Comparison of ENCODE assay signal across 9 mouse cellular contexts in the genomic region with DNA sequence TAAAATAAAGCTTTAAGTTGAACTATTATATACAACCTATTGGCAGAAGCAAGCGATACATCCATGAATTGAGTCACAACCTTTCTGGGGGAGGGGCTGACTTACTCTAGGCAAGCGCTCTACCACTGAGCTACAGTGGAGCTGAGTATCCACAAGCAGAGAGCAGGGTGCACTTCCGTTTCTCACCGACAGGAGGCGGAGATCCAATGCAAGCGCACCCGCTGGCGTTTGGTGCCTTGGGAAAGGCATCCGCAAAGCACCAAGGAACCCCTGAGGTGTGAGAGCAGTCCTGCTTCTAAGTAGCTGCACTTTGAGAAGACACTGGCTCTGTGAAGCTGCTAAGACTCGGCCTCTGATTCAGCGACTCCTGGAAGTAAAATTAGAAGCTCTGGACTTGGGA.
DNase-seq lines count a peak whose midpoint lies in the region; ATAC-seq and TF ChIP-seq lines count a peak whose summit lies in the region.
"Had no signal": no experiment of that assay in that cellular context is flagged by ENCODE, and none has a peak within 500 bp of the region (broad histone marks: within the 10 kb centered on the region; RNA-seq: fewer than 3 reads in every experiment).

No protein-coding gene starts in this region.

- no peaks in the 10 kb centered on the region for H3K9me3 ChIP-seq in midbrain, embryonic 14.5 days (ENCODE audit: control insufficient read depth, low read length)
- H3K9me3 ChIP-seq: embryonic facial prominence, embryonic 12.5 days had no signal

- no peak overlapping the region for H3K4me2 ChIP-seq in midbrain, embryonic 14.5 days (ENCODE audit: low read length)
- H3K4me2 ChIP-seq: embryonic facial prominence, embryonic 12.5 days had no signal

- H3K4me3 ChIP-seq in embryonic fibroblast, embryonic 13.5 days (ENCODE audit: insufficient read depth, low read length) = no peak overlapping the region
- no peak overlapping the region for H3K4me3 ChIP-seq in midbrain, embryonic 14.5 days (replicated peaks; ENCODE audit: low read depth, low read length)
- H3K4me3 ChIP-seq: embryonic facial prominence, embryonic 12.5 days had no signal

- no peaks in the 10 kb centered on the region for H3K36me3 ChIP-seq in midbrain, embryonic 14.5 days (ENCODE audit: control insufficient read depth, insufficient read depth, low read length)
- H3K36me3 ChIP-seq: embryonic facial prominence, embryonic 12.5 days had no signal

- DNase-seq in heart, postnatal 10 days = peak; percentile 45 to 69
- no peak for DNase-seq in heart, postnatal 25 days (ENCODE audit: low spot score)
- peak; percentile 11 for DNase-seq in CD4-positive helper T cell, adult 2 months (ENCODE audit: low read depth, low spot score)
- DNase-seq in brain, adult 2 months (ENCODE audit: low read depth, low spot score) = peak; percentile 78
- DNase-seq in kidney, postnatal 25 days = peak; percentile 56 to 73
- peak; percentile 68 for DNase-seq in midbrain, embryonic 14.5 days
- DNase-seq in thymus, postnatal 10 days (ENCODE audit: low spot score in 2 of 2) = peak; percentile 7 to 70

- TF ChIP-seq POLR2A in embryonic fibroblast, embryonic 13.5 days (IDR thresholded peaks at IDR 0.05; ENCODE audit: low read depth, low read length) = no peak

- H3K27ac ChIP-seq in embryonic fibroblast, embryonic 13.5 days (ENCODE audit: insufficient read depth, low read length) = no peak overlapping the region
- no peak overlapping the region for H3K27ac ChIP-seq in midbrain, embryonic 14.5 days (replicated peaks; ENCODE audit: low read depth, low read length)
- H3K27ac ChIP-seq: embryonic facial prominence, embryonic 12.5 days had no signal

- no peaks in the 10 kb centered on the region for H3K4me1 ChIP-seq in embryonic fibroblast, embryonic 13.5 days (ENCODE audit: control insufficient read depth, insufficient read depth, low read length)
- H3K4me1 ChIP-seq in midbrain, embryonic 14.5 days (ENCODE audit: control insufficient read depth, insufficient read depth, low read length) = no peaks in the 10 kb centered on the region
- H3K4me1 ChIP-seq: embryonic facial prominence, embryonic 12.5 days had no signal

- no peak overlapping the region for H3K9ac ChIP-seq in midbrain, embryonic 14.5 days (replicated peaks; ENCODE audit: low read length)
- H3K9ac ChIP-seq: embryonic facial prominence, embryonic 12.5 days had no signal

- intact Hi-C loops in heart, postnatal 10 days (cut with DNase I) = no loop called here
- intact Hi-C loops in heart, postnatal 25 days (cut with DNase I) = no loop called here

- no peak for ATAC-seq in midbrain, embryonic 14.5 days (ENCODE audit: low FRiP score, low TSS enrichment)

- peak; percentile 69; the same call in 1 of the 2 replicates for TF ChIP-seq CTCF in embryonic fibroblast, embryonic 13.5 days (IDR thresholded peaks at IDR 0.05; ENCODE audit: borderline replicate concordance, insufficient read depth, low read length)

- 19% methylated on average over 11 of the region's 11 CpGs for WGBS in midbrain, embryonic 14.5 days

- H3K27me3 ChIP-seq in midbrain, embryonic 14.5 days (ENCODE audit: control insufficient read depth, insufficient read depth, low read length) = no peaks in the 10 kb centered on the region
- H3K27me3 ChIP-seq: embryonic facial prominence, embryonic 12.5 days had no signal
